Mouse (Mus musculus) G1E-ER4 (cell line): Measurements from ENCODE around the gene Tmem132b. TPM values are rescaled to one million over a fixed set of nuclear protein-coding genes. Genes with fewer than 3 reads are reported as not detected.

ENCODE experiments used
- GATA1 ChIP-seq: IDR thresholded peaks from one replicate; pipeline ENCODE4 v1.8.0; 2012; ENCODE audit warnings: low read length, inconsistent platforms
- polyA plus RNA-seq: library from polyadenylated mRNA; stranded (reverse); fragments of >175 nt; gene quantifications from 2 replicates; pipeline ENCODE4 v1.2.3, GENCODE M21; 2012

Tmem132b gene
- polyA plus RNA-seq, 1 experiment = 0.01 TPM

- no peak for TF ChIP-seq GATA1
Measured at GRCm38 (mm10) chr5:125745727-125746126, 214.2 kb downstream of the Tmem132b start.

- TF ChIP-seq GATA1 = no peak
Measured at GRCm38 (mm10) chr5:125751481-125751880, 219.9 kb downstream of the Tmem132b start.

- no peak for TF ChIP-seq GATA1
Measured at GRCm38 (mm10) chr5:125752546-125752945, 221.0 kb downstream of the Tmem132b start.

DNA sequence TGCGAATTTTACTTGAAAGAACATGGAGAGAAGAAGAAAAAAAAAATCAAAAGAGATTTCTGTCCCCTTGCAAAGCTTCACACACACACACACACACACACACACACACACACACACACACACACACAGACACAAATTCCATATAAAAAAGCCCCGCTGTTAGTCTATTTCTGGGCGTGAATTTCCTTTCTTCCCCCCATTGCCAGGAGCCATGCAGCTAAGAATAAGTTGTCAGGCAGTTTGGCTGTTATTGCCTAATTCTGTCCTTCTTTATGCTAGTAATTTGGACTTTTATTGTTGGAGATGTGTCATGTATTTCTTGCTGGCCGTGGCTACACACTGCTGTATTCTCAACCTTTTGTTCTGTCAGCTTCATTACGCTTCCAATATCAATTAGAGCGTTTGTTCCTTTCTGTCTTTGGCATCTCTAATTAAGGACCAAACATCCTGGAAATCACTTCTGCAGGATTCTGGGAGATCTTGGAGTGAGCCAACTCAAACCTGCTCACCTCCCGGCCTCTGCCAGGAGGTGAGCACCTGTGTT, 225.5 kb downstream of the Tmem132b start:
- no peak for TF ChIP-seq GATA1

- TF ChIP-seq GATA1 = no peak
Measured at GRCm38 (mm10) chr5:125758506-125758905, 226.9 kb downstream of the Tmem132b start.

DNA sequence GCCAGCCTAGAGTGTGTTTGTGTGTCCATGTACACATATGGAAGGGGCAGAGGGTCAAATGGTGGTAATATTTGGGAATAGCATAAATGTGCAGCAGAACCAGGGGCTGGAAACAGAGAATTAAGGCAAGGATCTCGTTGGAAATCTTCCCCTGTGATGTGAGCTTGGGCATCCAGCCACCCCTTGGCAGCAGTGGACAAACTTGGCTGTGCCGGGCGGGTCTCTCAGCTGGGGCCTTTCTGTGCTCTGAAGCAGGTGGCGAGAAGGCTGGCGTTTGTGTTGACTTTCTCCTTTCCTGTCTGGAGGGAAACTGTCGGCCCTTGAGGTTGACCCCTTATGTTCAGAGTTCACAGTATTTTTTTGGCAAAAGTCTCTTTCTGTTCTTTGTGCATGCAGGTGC, 235.4 kb downstream of the Tmem132b start:
- TF ChIP-seq GATA1 = no peak

DNA sequence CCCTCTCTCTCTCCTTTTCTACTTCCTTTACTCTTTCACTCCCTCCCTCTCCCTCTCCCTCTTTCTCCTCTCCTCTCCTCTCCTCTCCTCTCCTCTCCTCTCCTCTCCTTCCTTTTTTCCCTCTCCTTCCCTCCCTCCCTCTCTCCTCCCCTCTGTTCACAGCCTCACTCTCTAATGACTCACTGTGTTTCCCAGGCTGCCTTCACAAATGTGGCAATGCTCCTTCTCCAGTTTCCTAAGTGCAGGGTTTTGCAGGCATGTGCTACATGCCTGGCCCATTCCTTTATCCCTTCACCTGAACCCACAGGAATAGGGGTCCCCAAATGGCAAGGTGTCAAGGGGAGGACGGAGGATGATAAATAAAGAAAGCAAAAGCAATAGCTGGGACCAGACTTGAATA, 236.4 kb downstream of the Tmem132b start:
- no peak for TF ChIP-seq GATA1

- TF ChIP-seq GATA1 = no peak
Measured at GRCm38 (mm10) chr5:125772238-125772637, 240.7 kb downstream of the Tmem132b start.

- TF ChIP-seq GATA1 = no peak
Measured at GRCm38 (mm10) chr5:125772756-125773155, 241.2 kb downstream of the Tmem132b start.

- TF ChIP-seq GATA1 = no peak
Measured at GRCm38 (mm10) chr5:125780332-125780731, 248.8 kb downstream of the Tmem132b start.

DNA sequence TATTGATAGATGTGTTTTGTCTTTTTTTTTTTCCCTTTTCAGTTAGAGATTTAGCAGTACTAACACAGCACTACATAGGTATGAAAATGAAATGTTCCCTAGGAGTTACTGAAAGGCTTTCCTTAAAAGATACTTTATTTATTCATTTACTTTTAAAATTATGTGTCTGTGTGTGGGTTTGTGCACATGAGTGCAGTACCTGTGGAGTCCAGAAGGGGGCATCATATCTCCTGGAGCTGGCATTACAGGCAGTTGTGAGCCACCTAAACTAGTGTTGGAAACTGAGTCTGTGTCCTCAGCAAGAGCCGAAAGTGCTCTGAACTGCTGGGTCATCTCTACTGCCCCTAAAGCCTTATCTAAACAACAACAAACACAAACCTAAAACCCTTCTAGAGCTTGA, 261.1 kb downstream of the Tmem132b start:
- no peak for TF ChIP-seq GATA1

GRCm38 (mm10) chr5:125794318-125794717, 262.7 kb downstream of the Tmem132b start:
- no peak for TF ChIP-seq GATA1

GRCm38 (mm10) chr5:125799622-125800021, 268.0 kb downstream of the Tmem132b start:
- no peak for TF ChIP-seq GATA1

DNA sequence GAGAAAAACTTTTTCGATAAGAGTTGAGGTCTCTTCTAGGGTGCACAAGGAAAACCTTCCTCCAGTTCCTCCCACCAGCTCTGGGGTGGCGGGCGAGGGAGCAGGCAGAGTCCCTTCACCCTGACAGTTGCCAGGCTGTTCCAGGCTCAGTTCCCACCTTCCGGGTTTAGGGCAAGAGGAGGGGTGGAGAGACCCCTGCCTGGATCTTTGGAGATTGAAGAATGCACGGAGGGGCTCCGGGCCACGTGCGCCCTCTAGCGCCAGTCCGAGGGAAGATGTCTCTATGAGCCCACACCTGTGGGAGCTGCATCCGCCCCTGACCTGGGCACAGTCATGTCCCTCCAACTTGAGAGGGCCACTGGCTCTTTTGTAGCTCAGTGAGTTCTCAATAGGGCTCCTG, 268.5 kb downstream of the Tmem132b start:
- TF ChIP-seq GATA1 = no peak

GRCm38 (mm10) chr5:125802801-125803200, 271.2 kb downstream of the Tmem132b start:
- no peak for TF ChIP-seq GATA1

DNA sequence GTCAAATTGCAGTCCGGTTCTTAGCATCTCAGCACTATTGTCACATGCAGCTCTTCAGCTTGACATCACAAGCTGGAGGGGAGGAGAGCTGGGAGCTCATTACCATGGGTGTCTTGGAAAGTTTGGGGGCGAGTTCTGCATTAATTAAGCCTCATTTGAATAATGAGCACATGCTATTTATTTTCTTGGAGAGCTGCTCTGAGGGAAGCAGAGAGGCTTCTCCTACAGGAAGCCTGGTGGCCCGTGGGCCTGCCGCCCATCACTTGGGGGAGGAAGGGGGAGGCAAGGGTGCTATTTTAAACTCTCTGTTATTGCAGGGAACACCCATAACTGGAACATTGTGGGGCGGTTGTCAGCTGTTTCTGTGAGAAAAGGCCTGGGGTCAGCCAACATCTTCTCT, 273.8 kb downstream of the Tmem132b start:
- no peak for TF ChIP-seq GATA1

DNA sequence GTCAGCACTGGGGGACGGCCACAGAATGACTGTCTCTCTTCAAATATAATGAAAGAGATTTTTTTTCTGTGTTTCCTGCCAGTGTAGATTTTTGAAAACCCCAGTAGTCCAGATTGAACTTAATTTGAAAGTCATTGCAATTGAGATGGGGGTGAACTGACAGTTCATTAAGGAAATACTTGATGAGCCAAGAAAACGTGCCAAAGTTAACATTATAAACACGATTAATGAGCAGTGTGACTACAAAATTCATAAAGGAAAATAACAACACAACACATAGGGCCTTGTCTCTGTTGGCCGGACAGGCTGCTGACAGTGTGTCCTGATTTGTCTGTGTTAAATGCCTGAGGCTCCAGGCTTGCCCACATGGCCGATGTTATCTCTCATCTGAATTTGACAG, 276.3 kb downstream of the Tmem132b start:
- no peak for TF ChIP-seq GATA1

DNA sequence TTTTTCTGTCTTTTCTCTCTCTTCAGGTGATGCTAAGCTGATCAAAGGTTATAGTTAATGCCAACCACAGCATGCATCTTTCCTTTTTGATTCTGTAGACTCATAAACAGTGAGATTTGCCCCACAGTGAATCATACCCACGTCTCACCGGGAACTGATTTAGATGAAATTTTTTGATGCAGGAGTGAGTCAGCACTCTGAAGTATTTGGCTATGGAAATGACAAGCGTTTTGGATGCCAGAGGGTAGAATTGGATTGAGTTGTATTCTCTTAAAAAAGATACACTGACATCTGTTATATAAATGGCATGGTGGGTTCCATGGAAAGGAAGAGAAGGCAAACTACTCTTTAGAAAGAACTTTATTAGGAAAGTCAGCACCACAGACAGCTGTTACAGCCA, 297.8 kb downstream of the Tmem132b start:
- TF ChIP-seq GATA1 = no peak

- no peak for TF ChIP-seq GATA1
Measured at GRCm38 (mm10) chr5:125835890-125836289, 304.3 kb downstream of the Tmem132b start.
